Mouse (Mus musculus) CH12.LX (cell line): ENCODE results near the gene Dph1.

Experiments used
- CTCF ChIP-seq, 2 experiments: IDR thresholded peaks in 1 of 2; conservative IDR thresholded peaks in 1 of 2; 2 replicates each; pipeline ENCODE4 v1.5.1; 2011 to 2012; ENCODE audit warnings: low read depth in 2 of 2, low read length in 2 of 2, improper control_type of control experiment in 1 of 2, inconsistent platforms in 1 of 2, mild to moderate bottlenecking in 1 of 2, moderate library complexity in 1 of 2
- EP300 ChIP-seq: IDR thresholded peaks from 2 replicates; pipeline ENCODE4 v1.6.1; 2011; ENCODE audit warnings: low read length, improper control_type of control experiment
- ETS1 ChIP-seq: conservative IDR thresholded peaks from 2 replicates; pipeline ENCODE4 v1.6.1; 2012; ENCODE audit warnings: low read depth, mild to moderate bottlenecking, inconsistent platforms, low read length, improper control_type of control experiment, moderate library complexity
- IRF4 ChIP-seq: IDR thresholded peaks from 2 replicates; pipeline ENCODE4 v1.6.1; 2014; ENCODE audit warnings: low read depth, mild to moderate bottlenecking, inconsistent platforms, low read length, improper control_type of control experiment
- JUND ChIP-seq: conservative IDR thresholded peaks from 2 replicates; pipeline ENCODE4 v1.6.1; 2011; ENCODE audit warnings: low read depth, low read length, improper control_type of control experiment
- MEF2A ChIP-seq: IDR thresholded peaks from 2 replicates; pipeline ENCODE4 v1.6.1; 2014; ENCODE audit warnings: low read depth, mild to moderate bottlenecking, inconsistent platforms, low read length, improper control_type of control experiment, borderline replicate concordance
- POLR2A ChIP-seq: IDR thresholded peaks from 2 replicates; pipeline ENCODE4 v1.6.1; 2011; ENCODE audit warnings: low read depth, mild to moderate bottlenecking, improper control_type of control experiment, low read length
- POLR2AphosphoS2 ChIP-seq: IDR thresholded peaks from 2 replicates; pipeline ENCODE4 v1.6.1; 2011; ENCODE audit warnings: low read depth, low read length, improper control_type of control experiment
- ZKSCAN1 ChIP-seq: IDR thresholded peaks from 2 replicates; pipeline ENCODE4 v1.6.1; 2012; ENCODE audit warnings: low read depth, inconsistent platforms, low read length, improper control_type of control experiment, borderline replicate concordance

DNA sequence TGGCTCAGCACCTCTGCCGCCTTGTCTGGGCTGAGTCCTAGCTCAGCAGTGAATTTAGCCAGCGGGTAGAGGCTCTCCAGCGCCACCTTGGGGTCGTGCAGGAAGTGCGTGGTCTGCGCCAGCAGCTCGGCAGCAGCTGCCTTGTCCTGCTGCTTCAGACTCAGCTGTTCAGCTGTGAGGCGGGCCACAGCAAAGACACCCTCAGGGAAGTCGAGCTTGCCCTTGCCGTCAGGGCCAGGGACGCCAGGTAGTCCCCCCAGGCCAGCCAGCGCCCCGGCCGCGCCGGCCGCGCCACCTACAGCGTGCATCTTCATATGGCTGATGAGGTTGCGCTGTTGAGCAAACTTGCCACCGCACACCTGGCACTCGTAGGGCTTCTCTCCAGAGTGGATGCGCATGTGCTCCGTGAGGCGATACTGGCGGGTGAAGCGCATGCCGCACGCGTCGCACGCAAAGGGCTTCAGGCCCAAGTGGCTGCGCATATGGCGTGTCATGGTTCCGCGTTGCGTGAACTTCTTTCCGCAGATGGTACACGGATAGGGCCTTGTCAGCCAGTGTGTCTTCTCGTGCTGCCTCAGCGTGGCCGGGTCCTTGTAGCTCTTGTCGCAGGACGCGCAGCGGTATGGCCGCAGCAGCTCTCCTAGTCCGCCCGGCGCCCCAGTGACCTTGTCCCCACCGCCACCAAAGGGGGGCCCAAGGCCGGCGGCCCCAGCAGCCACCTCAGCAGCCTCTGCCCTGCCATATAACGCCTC, 25.4 kb downstream of the Dph1 start:
- TF ChIP-seq JUND, result no peak
- no peak for TF ChIP-seq POLR2A
- TF ChIP-seq CTCF (conservative IDR thresholded peaks at IDR 0.05 in 1 of 2, IDR thresholded peaks at IDR 0.05 in 1 of 2; ENCODE audit: low read depth in 2 of 2, low read length in 2 of 2), result peak; percentile 16 to 59; a peak in 2 of 4 replicates
- no peak for TF ChIP-seq ETS1
- no peak for TF ChIP-seq POLR2AphosphoS2
- no peak for TF ChIP-seq IRF4
- no peak for TF ChIP-seq ZKSCAN1
- no peak for TF ChIP-seq MEF2A
- TF ChIP-seq EP300, result no peak
